Mouse (Mus musculus) CH12.LX (cell line): Measurements from ENCODE around the gene Rasgef1a. TPM values are rescaled to one million over a fixed set of nuclear protein-coding genes. Genes with fewer than 3 reads are reported as not detected.

Experiments
- DNase-seq: peaks from one replicate; pipeline ENCODE4 v3.0.0-alpha.2; 2013; ENCODE audit errors: extremely low read depth
- H3K27ac ChIP-seq: 2 replicates; pipeline ENCODE4 v1.5.1; 2012; ENCODE audit warnings: low read depth, mild to moderate bottlenecking, control low read depth, moderate library complexity; ENCODE audit not compliant: insufficient read depth
- H3K27me3 ChIP-seq: replicated peaks from 2 replicates; pipeline ENCODE3; 2012; ENCODE audit warnings: inconsistent platforms
- H3K36me3 ChIP-seq, 2 experiments: replicated peaks in 1 of 2; 2 replicates each; pipeline versions ENCODE3 to v1.6.1; 2012; ENCODE audit warnings: inconsistent platforms in 1 of 2, low read length in 1 of 2, mild to moderate bottlenecking in 1 of 2, mixed read lengths in 1 of 2, moderate library complexity in 1 of 2; ENCODE audit not compliant: control insufficient read depth in 1 of 2, insufficient read depth in 1 of 2
- H3K4me1 ChIP-seq, 2 experiments: 2 replicates each; pipeline ENCODE4 v1.6.1; 2012; ENCODE audit warnings: inconsistent platforms in 1 of 2, moderate library complexity in 1 of 2; ENCODE audit not compliant: insufficient read depth in 2 of 2, control insufficient read depth in 1 of 2
- H3K4me2 ChIP-seq: 2 replicates; pipeline ENCODE4 v1.6.1; 2012; ENCODE audit warnings: low read depth, mild to moderate bottlenecking, control low read depth; ENCODE audit not compliant: poor library complexity, insufficient read depth, severe bottlenecking
- H3K4me3 ChIP-seq, 3 experiments: fragments of 150-350 bp in 1 of 3; sonication (generic) in 1 of 3; replicated peaks in 1 of 3; 2 replicates each; pipeline versions ENCODE3 to v1.5.1; 2011 to 2012; ENCODE audit warnings: low read depth in 2 of 3, low read length in 2 of 3, mild to moderate bottlenecking in 2 of 3, moderate library complexity in 2 of 3, control low read depth in 1 of 3, improper control_type of control experiment in 1 of 3, inconsistent platforms in 1 of 3, mixed read lengths in 1 of 3; ENCODE audit not compliant: poor library complexity in 1 of 3
- H3K79me2 ChIP-seq: replicated peaks from 2 replicates; pipeline ENCODE4 v1.6.1; 2012; ENCODE audit warnings: mild to moderate bottlenecking, moderate library complexity; ENCODE audit not compliant: control insufficient read depth, poor library complexity, insufficient read depth, severe bottlenecking; ENCODE audit errors: extremely low read depth
- H3K9ac ChIP-seq: 2 replicates; pipeline ENCODE4 v1.6.1; 2012; ENCODE audit warnings: low read depth, mild to moderate bottlenecking, control low read depth, moderate library complexity; ENCODE audit not compliant: insufficient read depth
- H3K9me3 ChIP-seq: replicated peaks from 2 replicates; pipeline ENCODE3; 2012; ENCODE audit warnings: low read length, inconsistent platforms, mixed read lengths
- CHD1 ChIP-seq: IDR thresholded peaks from 2 replicates; pipeline ENCODE4 v1.6.1; 2012; ENCODE audit warnings: low read depth, low read length, improper control_type of control experiment, inconsistent platforms
- CHD2 ChIP-seq: IDR thresholded peaks from 2 replicates; pipeline ENCODE4 v1.6.1; 2011; ENCODE audit warnings: low read length, improper control_type of control experiment
- CTCF ChIP-seq, 2 experiments: IDR thresholded peaks in 1 of 2; conservative IDR thresholded peaks in 1 of 2; 2 replicates each; pipeline ENCODE4 v1.5.1; 2011 to 2012; ENCODE audit warnings: low read depth in 2 of 2, low read length in 2 of 2, improper control_type of control experiment in 1 of 2, inconsistent platforms in 1 of 2, mild to moderate bottlenecking in 1 of 2, moderate library complexity in 1 of 2
- E2F4 ChIP-seq: IDR thresholded peaks from 2 replicates; pipeline ENCODE4 v1.6.1; 2011; ENCODE audit warnings: low read depth, low read length, improper control_type of control experiment; ENCODE audit not compliant: insufficient replicate concordance
- ELF1 ChIP-seq: IDR thresholded peaks from 2 replicates; pipeline ENCODE4 v1.6.1; 2014; ENCODE audit warnings: low read depth, mild to moderate bottlenecking, inconsistent platforms, low read length, improper control_type of control experiment
- ETS1 ChIP-seq: conservative IDR thresholded peaks from 2 replicates; pipeline ENCODE4 v1.6.1; 2012; ENCODE audit warnings: low read depth, mild to moderate bottlenecking, inconsistent platforms, low read length, improper control_type of control experiment, moderate library complexity
- GABPA ChIP-seq: IDR thresholded peaks from 2 replicates; pipeline ENCODE4 v1.6.1; 2012; ENCODE audit warnings: low read depth, low read length, improper control_type of control experiment, inconsistent platforms; ENCODE audit not compliant: insufficient replicate concordance
- IRF4 ChIP-seq: IDR thresholded peaks from 2 replicates; pipeline ENCODE4 v1.6.1; 2014; ENCODE audit warnings: low read depth, mild to moderate bottlenecking, inconsistent platforms, low read length, improper control_type of control experiment
- JUN ChIP-seq: IDR thresholded peaks from 2 replicates; pipeline ENCODE4 v1.6.1; 2011; ENCODE audit warnings: low read depth, mild to moderate bottlenecking, low read length, improper control_type of control experiment, moderate library complexity; ENCODE audit not compliant: insufficient read depth
- KAT2A ChIP-seq: IDR thresholded peaks from 2 replicates; pipeline ENCODE4 v1.6.1; 2012; ENCODE audit warnings: low read length, improper control_type of control experiment, inconsistent platforms; ENCODE audit not compliant: insufficient replicate concordance
- MAFK ChIP-seq: IDR thresholded peaks from 2 replicates; pipeline ENCODE4 v1.6.1; 2011; ENCODE audit warnings: low read length, improper control_type of control experiment; ENCODE audit not compliant: insufficient replicate concordance
- MAX ChIP-seq: IDR thresholded peaks from 2 replicates; pipeline ENCODE4 v1.6.1; 2011; ENCODE audit warnings: low read length, improper control_type of control experiment
- MAZ ChIP-seq: IDR thresholded peaks from 2 replicates; pipeline ENCODE4 v1.6.1; 2012; ENCODE audit warnings: low read depth, mild to moderate bottlenecking, inconsistent platforms, low read length, improper control_type of control experiment, moderate library complexity
- MEF2A ChIP-seq: IDR thresholded peaks from 2 replicates; pipeline ENCODE4 v1.6.1; 2014; ENCODE audit warnings: low read depth, mild to moderate bottlenecking, inconsistent platforms, low read length, improper control_type of control experiment, borderline replicate concordance
- MXI1 ChIP-seq: IDR thresholded peaks from 2 replicates; pipeline ENCODE4 v1.6.1; 2011; ENCODE audit warnings: mild to moderate bottlenecking, low read depth, low read length, improper control_type of control experiment
- NELFE ChIP-seq: IDR thresholded peaks from 2 replicates; pipeline ENCODE4 v1.6.1; 2011; ENCODE audit warnings: low read depth, low read length, improper control_type of control experiment
- PAX5 ChIP-seq: IDR thresholded peaks from 2 replicates; pipeline ENCODE4 v1.6.1; 2012; ENCODE audit warnings: low read length, inconsistent platforms, mixed read lengths
- POLR2A ChIP-seq: IDR thresholded peaks from 2 replicates; pipeline ENCODE4 v1.6.1; 2011; ENCODE audit warnings: low read depth, mild to moderate bottlenecking, improper control_type of control experiment, low read length
- RAD21 ChIP-seq: IDR thresholded peaks from 2 replicates; pipeline ENCODE4 v1.6.1; 2011; ENCODE audit warnings: low read depth, mild to moderate bottlenecking, low read length, improper control_type of control experiment, moderate library complexity
- RCOR1 ChIP-seq: conservative IDR thresholded peaks from 2 replicates; pipeline ENCODE4 v1.6.1; 2012; ENCODE audit warnings: low read depth, mild to moderate bottlenecking, inconsistent platforms, low read length, improper control_type of control experiment
- SMC3 ChIP-seq: IDR thresholded peaks from 2 replicates; pipeline ENCODE4 v1.6.1; 2011; ENCODE audit warnings: low read depth, low read length, improper control_type of control experiment
- TBP ChIP-seq: conservative IDR thresholded peaks from 2 replicates; pipeline ENCODE4 v1.6.1; 2011; ENCODE audit warnings: low read depth, low read length, improper control_type of control experiment
- UBTF ChIP-seq: IDR thresholded peaks from 2 replicates; pipeline ENCODE4 v1.6.1; 2012; ENCODE audit warnings: low read depth, mild to moderate bottlenecking, inconsistent platforms, low read length, improper control_type of control experiment, moderate library complexity
- USF1 ChIP-seq: IDR thresholded peaks from 2 replicates; pipeline ENCODE4 v1.6.1; 2014; ENCODE audit warnings: low read depth, mild to moderate bottlenecking, inconsistent platforms, low read length, improper control_type of control experiment
- USF2 ChIP-seq: conservative IDR thresholded peaks from 2 replicates; pipeline ENCODE4 v1.6.1; 2011; ENCODE audit warnings: low read depth, low read length, improper control_type of control experiment
- ZC3H11A ChIP-seq: IDR thresholded peaks from 2 replicates; pipeline ENCODE4 v1.6.1; 2012; ENCODE audit warnings: low read depth, mild to moderate bottlenecking, inconsistent platforms, low read length, improper control_type of control experiment
- ZKSCAN1 ChIP-seq: IDR thresholded peaks from 2 replicates; pipeline ENCODE4 v1.6.1; 2012; ENCODE audit warnings: low read depth, inconsistent platforms, low read length, improper control_type of control experiment, borderline replicate concordance
- ZMIZ1 ChIP-seq: IDR thresholded peaks from 2 replicates; pipeline ENCODE4 v1.6.1; 2012; ENCODE audit warnings: low read depth, mild to moderate bottlenecking, inconsistent platforms, low read length, improper control_type of control experiment
- ZNF384 ChIP-seq: IDR thresholded peaks from 2 replicates; pipeline ENCODE4 v1.6.1; 2012; ENCODE audit warnings: low read depth, low read length, improper control_type of control experiment, inconsistent platforms
- dilution Hi-C: fragments of 300-500 bp; cut with MboI; formaldehyde crosslinking; loops from 2 replicates; pipeline ENCODE4 v1.14.3; 2020; ENCODE audit warnings: low sequenced_read_pairs; ENCODE audit not compliant: extremely low pct_unique_long_range_greater_than_20kb, extremely low pct_ligation_motif_present
- in situ Hi-C: fragments of 300-500 bp; cut with MboI; formaldehyde crosslinking; loops from 3 replicates; pipeline ENCODE4 v1.14.3; 2019; ENCODE audit warnings: low sequenced_read_pairs, low pct_ligation_motif_present, low pct_unique_long_range_greater_than_20kb, mixed read lengths
- polyA plus RNA-seq: library from polyadenylated mRNA; unstranded; fragments of >175 nt; gene quantifications from 2 replicates; pipeline ENCODE4 v1.2.1, GENCODE M21; 2012; ENCODE audit warnings: low read depth; ENCODE audit not compliant: insufficient read length
- total RNA-seq, 2 experiments: library from RNA; depleted of rRNA; stranded (reverse); fragments of 300-350 nt in 1 of 2; fragments of >200 nt in 1 of 2; gene quantifications; 2 replicates each; pipeline ENCODE4 v1.2.3; 2012 to 2014

Gene Rasgef1a
- total and polyA plus RNA-seq, 3 experiments = 0.13 TPM; not detected in 2

GRCm38 (mm10) chr6:118137148-118137547 lies 125.9 kb downstream of the Rasgef1a start:
- Histone ChIP-seq H3K4me3 (no peak overlapping the region), H3K4me2 (no peak overlapping the region), H3K9me3 (peaks cover 4% of the 10 kb centered on the region), H3K4me1 (peaks cover 0 to 7% of the 10 kb centered on the region in 2 experiments; a peak in 1 of 4 replicates), H3K27me3 (peaks cover 32% of the 10 kb centered on the region), H3K36me3 (no peaks in the 10 kb centered on the region), H3K9ac (no peak overlapping the region), H3K79me2 (no peaks in the 10 kb centered on the region), H3K27ac (no peak overlapping the region)
- dilution Hi-C loops (no loop called here), in situ Hi-C loops (no loop called here)
- no peak for DNase-seq
- TF ChIP-seq RCOR1 (no peak), MEF2A (no peak), ZC3H11A (no peak), CHD1 (no peak), MXI1 (no peak), TBP (no peak), ZKSCAN1 (no peak), CHD2 (no peak), MAZ (no peak), IRF4 (no peak), SMC3 (no peak), JUN (no peak), ZMIZ1 (no peak)

GRCm38 (mm10) chr6:118138731-118139709 lies 127.8 kb downstream of the Rasgef1a start, which contains the start of gene Csgalnact2:
TSS of gene Csgalnact2 (minus strand) at chr6:118139140.
- dilution Hi-C loops = no loop called here
- in situ Hi-C loops = no loop called here
- Histone ChIP-seq H3K36me3 (no peaks in the 10 kb centered on the region), H3K4me3 (peak within 1 kb of the TSS; percentile 60 to 71 (median 69)), H3K9me3 (peaks cover 6% of the 10 kb centered on the region), H3K9ac (peak within 1 kb of the TSS; percentile 58), H3K79me2 (no peaks in the 10 kb centered on the region), H3K27me3 (peaks cover 50% of the 10 kb centered on the region), H3K27ac (no peak within 1 kb of the TSS), H3K4me2 (peak within 1 kb of the TSS; percentile 99), H3K4me1 (peaks cover 0 to 7% of the 10 kb centered on the region in 2 experiments; a peak in 1 of 4 replicates)
- DNase-seq = peak; percentile 73
- TF ChIP-seq ELF1 (peak; percentile 77), TBP (no peak), POLR2A (peak; percentile 63; the same call in 1 of the 2 replicates), PAX5 (no peak), ZKSCAN1 (no peak), ZNF384 (peak; percentile 78), NELFE (peak; percentile 76), E2F4 (no peak), CHD2 (no peak), UBTF (peak; percentile 82), RAD21 (no peak), USF2 (no peak), ETS1 (no peak), KAT2A (0 out of 2 replicates have a peak, but pooled peaks have one; percentile 9), MXI1 (peak; percentile 57; the same call in 1 of the 2 replicates), ZC3H11A (no peak), MAX (no peak), CTCF (conservative IDR thresholded peaks at IDR 0.05 in 1 of 2, IDR thresholded peaks at IDR 0.05 in 1 of 2; ENCODE audit: low read depth in 2 of 2, low read length in 2 of 2) (no peak), MAFK (no peak), RCOR1 (no peak), USF1 (no peak), MAZ (no peak), GABPA (no peak), SMC3 (no peak), CHD1 (no peak), JUN (no peak)
